Mouse (Mus musculus) heart, postnatal 0 days (tissue): ENCODE results near the gene Pim3.

Source experiments
- CTCF ChIP-seq: IDR thresholded peaks from 2 replicates; pipeline ENCODE4 v1.5.1; 2016; ENCODE audit warnings: antibody characterized with exemption, control low read depth, low read depth
- EP300 ChIP-seq: IDR thresholded peaks from 2 replicates; pipeline ENCODE4 v1.6.1; 2016; ENCODE audit warnings: antibody characterized with exemption, low read depth

- TF ChIP-seq EP300 (no peak), CTCF (no peak)
These were observed 10.4 kb upstream of the Pim3 start for GRCm38 (mm10) chr15:88851507-88852149.
